ENCODE assay signal across 9 mouse cellular contexts in the genomic region with DNA sequence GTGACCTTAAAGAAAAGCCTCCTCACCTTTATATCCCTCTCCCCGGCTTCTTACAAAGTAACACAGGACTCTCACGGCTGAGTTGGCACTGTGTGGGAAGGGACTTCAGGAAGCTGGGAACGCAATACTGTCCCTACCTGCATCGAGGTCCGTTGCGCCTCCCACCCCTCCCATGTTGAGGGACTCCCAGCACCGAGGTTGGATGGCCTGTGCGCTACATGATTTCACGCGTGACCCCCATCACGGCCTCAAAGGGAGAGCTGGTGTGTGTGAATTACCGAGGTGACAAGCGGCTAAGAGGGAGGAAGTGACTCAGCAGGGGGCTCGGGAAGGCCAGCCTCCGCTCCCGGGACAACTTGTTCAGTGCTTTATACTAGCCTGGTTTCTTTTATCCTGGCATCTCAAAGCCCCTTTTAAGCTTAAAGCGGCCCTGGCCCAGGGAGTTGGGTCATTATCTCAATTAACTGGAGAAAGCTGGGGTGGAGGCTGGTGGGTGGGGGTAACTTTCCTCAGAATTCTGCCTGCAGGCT. TPM values are rescaled to one million over a fixed set of nuclear protein-coding genes. Genes with fewer than 3 reads are reported as not detected.
A peak's percentile ranks its signal among the peaks of the same experiment; 100 is the strongest.
DNase-seq lines count a peak whose midpoint lies in the region; ATAC-seq lines count a peak whose summit lies in the region.
"Had no signal": no experiment of that assay in that cellular context is flagged by ENCODE, and none has a peak within 500 bp of the region (broad histone marks: within the 10 kb centered on the region; RNA-seq: fewer than 3 reads in every experiment).

No protein-coding gene starts in this region.

- ATAC-seq in embryonic facial prominence, embryonic 14.5 days (ENCODE audit: low read depth) = no peak
- no peak for ATAC-seq in intestine, embryonic 15.5 days
- ATAC-seq in liver, embryonic 13.5 days (ENCODE audit: low read depth) = no peak
- ATAC-seq: Patski had no signal

- peak overlapping the region; percentile 53 for H3K9ac ChIP-seq in embryonic facial prominence, embryonic 14.5 days (ENCODE audit: low read depth, low read length)
- H3K9ac ChIP-seq in intestine, embryonic 15.5 days = no peak overlapping the region
- H3K9ac ChIP-seq in liver, embryonic 13.5 days = no peak overlapping the region

- peak; percentile 25 for DNase-seq in left cerebral cortex, adult 11 months (ENCODE audit: low spot score)
- no peak for DNase-seq in left cerebral cortex, postnatal 4 days
- DNase-seq in embryonic facial prominence, embryonic 14.5 days (ENCODE audit: low spot score) = no peak
- no peak for DNase-seq in liver, embryonic 13.5 days
- DNase-seq in adrenal gland, adult 8-10 months = no peak
- DNase-seq in cerebellum, adult 9-10 months = no peak
- no peak for DNase-seq in spleen, adult 18-20 months

- peaks cover 9% of the 10 kb centered on the region for H3K4me1 ChIP-seq in embryonic facial prominence, embryonic 14.5 days (ENCODE audit: control insufficient read depth, insufficient read depth, low read length)
- peaks cover 13% of the 10 kb centered on the region for H3K4me1 ChIP-seq in intestine, embryonic 15.5 days (replicated peaks)
- H3K4me1 ChIP-seq in liver, embryonic 13.5 days (replicated peaks) = peaks cover 23% of the 10 kb centered on the region

- H3K36me3 ChIP-seq in embryonic facial prominence, embryonic 14.5 days (ENCODE audit: control insufficient read depth, insufficient read depth, low read length) = no peaks in the 10 kb centered on the region
- H3K36me3 ChIP-seq in intestine, embryonic 15.5 days = no peaks in the 10 kb centered on the region
- no peaks in the 10 kb centered on the region for H3K36me3 ChIP-seq in liver, embryonic 13.5 days

- peaks cover 27% of the 10 kb centered on the region for H3K27me3 ChIP-seq in embryonic facial prominence, embryonic 14.5 days (replicated peaks; ENCODE audit: control insufficient read depth, insufficient read depth, low read length)
- H3K27me3 ChIP-seq in intestine, embryonic 15.5 days (replicated peaks) = peaks cover 10% of the 10 kb centered on the region; the same call in 1 of the 2 replicates
- H3K27me3 ChIP-seq in liver, embryonic 13.5 days = peaks cover 60% of the 10 kb centered on the region
- H3K27me3 ChIP-seq: Patski had no signal

- intact Hi-C loops in left cerebral cortex, postnatal 4 days (cut with DNase I) = no loop called here

- H3K4me3 ChIP-seq in embryonic facial prominence, embryonic 14.5 days (ENCODE audit: low read depth, low read length) = peak overlapping the region; percentile 13; the same call in 1 of the 2 replicates
- H3K4me3 ChIP-seq in intestine, embryonic 15.5 days (replicated peaks) = no peak overlapping the region; the same call in 1 of the 2 replicates
- peak overlapping the region; percentile 12; the same call in 1 of the 2 replicates for H3K4me3 ChIP-seq in liver, embryonic 13.5 days (replicated peaks)

- H3K27ac ChIP-seq in embryonic facial prominence, embryonic 14.5 days (replicated peaks; ENCODE audit: low read depth, low read length) = no peak overlapping the region
- no peak overlapping the region for H3K27ac ChIP-seq in intestine, embryonic 15.5 days
- H3K27ac ChIP-seq in liver, embryonic 13.5 days = no peak overlapping the region

- peak overlapping the region; percentile 43 for H3K4me2 ChIP-seq in embryonic facial prominence, embryonic 14.5 days (ENCODE audit: low read depth, low read length)
- peak overlapping the region; percentile 44 for H3K4me2 ChIP-seq in intestine, embryonic 15.5 days (replicated peaks)
- peak overlapping the region; percentile 42 for H3K4me2 ChIP-seq in liver, embryonic 13.5 days

- peaks cover 4% of the 10 kb centered on the region for H3K9me3 ChIP-seq in embryonic facial prominence, embryonic 14.5 days (ENCODE audit: control insufficient read depth, low read length)
- H3K9me3 ChIP-seq in intestine, embryonic 15.5 days = no peaks in the 10 kb centered on the region
- no peaks in the 10 kb centered on the region for H3K9me3 ChIP-seq in liver, embryonic 13.5 days (replicated peaks)

- whole genome bisulfite sequencing in embryonic facial prominence, embryonic 14.5 days = 12% methylated on average over 17 of the region's 17 CpGs
- WGBS in intestine, embryonic 15.5 days = 21% methylated on average over 17 of the region's 17 CpGs
- WGBS in liver, embryonic 13.5 days (ENCODE audit: insufficient replicate concordance) = 3% methylated on average over 17 of the region's 17 CpGs

RNA-seq across cellular contexts. Expression of a gene that starts 31.1 kb away (rescaled TPM):
- total RNA-seq in left cerebral cortex, postnatal 4 days (2021) = 1 to 10 TPM; 3.6 to 4.1 TPM
- 118 and 123 TPM in 2 replicates for polyA plus RNA-seq in embryonic facial prominence, embryonic 14.5 days (2014; fragmentation: Nextera tagmentation; extraction: Ambion mirVana)
- polyA plus RNA-seq in intestine, embryonic 15.5 days (2015; fragmentation: Nextera tagmentation; extraction: Ambion mirVana) = 56.8 and 61.0 TPM in 2 replicates
- polyA plus RNA-seq in liver, embryonic 13.5 days (2015; fragmentation: Nextera tagmentation; extraction: Ambion mirVana) = 27.4 and 29.3 TPM in 2 replicates
- total RNA-seq in adrenal gland, adult 8-10 months (2022) = 10 to 100 TPM; 10.6 to 40.4 (median 26.8) TPM

RNA-seq across cellular contexts. Expression of a gene that starts 39.9 kb away (rescaled TPM):
- not detected for total RNA-seq in left cerebral cortex, postnatal 4 days (2021)
- polyA plus RNA-seq in embryonic facial prominence, embryonic 14.5 days (2014; fragmentation: Nextera tagmentation; extraction: Ambion mirVana) = 37.1 and 43.5 TPM in 2 replicates
- polyA plus RNA-seq in intestine, embryonic 15.5 days (2015; fragmentation: Nextera tagmentation; extraction: Ambion mirVana) = 1.3 and 1.7 TPM in 2 replicates
- polyA plus RNA-seq in liver, embryonic 13.5 days (2015; fragmentation: Nextera tagmentation; extraction: Ambion mirVana) = 0.09 and 0.10 TPM in 2 replicates
- under 1 TPM; 0.16 to 0.37 (median 0.22) TPM for total RNA-seq in adrenal gland, adult 8-10 months (2022)
- polyA plus RNA-seq: Patski had no signal

Comparison
In these comparisons a context has a peak if more than half of its experiments do, and no peak if none do; other contexts are left out.
1. RNA of a gene that starts 39.9 kb away (polyA plus RNA-seq): 37.1 to 43.5 TPM in embryonic facial prominence, embryonic 14.5 days; 1.3 to 1.7 TPM in intestine, embryonic 15.5 days and 0.09 to 0.10 TPM in liver, embryonic 13.5 days; every median in the first group is over 10 times any median in the second.
2. Peak in every context shown above with its lines, with median percentiles within 50 percentile points of each other: H3K4me2 ChIP-seq.